Mouse (Mus musculus) G1E (cell line): Measurements from ENCODE around the gene Iqgap3.

Source experiments
- CTCF ChIP-seq: IDR thresholded peaks from 2 replicates; pipeline ENCODE4 v1.5.1; 2012; ENCODE audit warnings: low read depth, low read length, inconsistent platforms, mixed read lengths
- GATA1 ChIP-seq: IDR thresholded peaks from 2 replicates; pipeline ENCODE4 v1.6.1; 2012; ENCODE audit warnings: borderline replicate concordance, low read length, inconsistent platforms, mixed read lengths
- POLR2AphosphoS5 ChIP-seq: IDR thresholded peaks from 2 replicates; pipeline ENCODE4 v1.6.1; 2012; ENCODE audit warnings: low read depth, low read length, inconsistent platforms; ENCODE audit not compliant: insufficient replicate concordance

GRCm38 (mm10) chr3:88125195-88125594 is 43.4 kb downstream of the Iqgap3 start:
- TF ChIP-seq CTCF (no peak), GATA1 (no peak), POLR2AphosphoS5 (no peak)
